Mouse (Mus musculus): ENCODE measurements around the gene Dapk2. TPM values are rescaled to one million over a fixed set of nuclear protein-coding genes. Genes with fewer than 3 reads are reported as not detected.

The Dapk2 gene
- polyA plus RNA-seq, 1 experiment from 2014 or later = 2.6 TPM

GRCm38 (mm10) chr9:66290727-66291126 lies 132.7 kb downstream of the Dapk2 start:
- H3K4me3 ChIP-seq = no peak overlapping the region
- no peak for ATAC-seq (ENCODE audit: low FRiP score, low read depth)
- no peaks in the 10 kb centered on the region for H3K36me3 ChIP-seq
- H3K27ac ChIP-seq = no peak overlapping the region
- H3K4me2 ChIP-seq (replicated peaks) = no peak overlapping the region
- peaks cover 6% of the 10 kb centered on the region; the same call in 1 of the 2 replicates for H3K4me1 ChIP-seq
- no peaks in the 10 kb centered on the region for H3K27me3 ChIP-seq (replicated peaks)
- no peaks in the 10 kb centered on the region for H3K9me3 ChIP-seq
- no peak overlapping the region for H3K9ac ChIP-seq
- 93% methylated on average over 2 of the region's 2 CpGs for WGBS

GRCm38 (mm10) chr9:66293319-66293718 lies 135.3 kb downstream of the Dapk2 start:
- Histone ChIP-seq H3K36me3 (no peaks in the 10 kb centered on the region), H3K4me3 (no peak overlapping the region), H3K4me1 (peaks cover 6% of the 10 kb centered on the region; the same call in 1 of the 2 replicates), H3K9ac (no peak overlapping the region), H3K27ac (no peak overlapping the region), H3K27me3 (replicated peaks) (no peaks in the 10 kb centered on the region), H3K9me3 (no peaks in the 10 kb centered on the region), H3K4me2 (replicated peaks) (no peak overlapping the region)
- no peak for ATAC-seq (ENCODE audit: low FRiP score, low read depth)
- WGBS = 91% methylated on average over 2 of the region's 2 CpGs

GRCm38 (mm10) chr9:66294227-66294626 lies 136.2 kb downstream of the Dapk2 start:
- Histone ChIP-seq H3K4me3 (no peak overlapping the region), H3K4me1 (peaks cover 6% of the 10 kb centered on the region; the same call in 1 of the 2 replicates), H3K9me3 (no peaks in the 10 kb centered on the region), H3K36me3 (no peaks in the 10 kb centered on the region), H3K9ac (no peak overlapping the region), H3K4me2 (replicated peaks) (no peak overlapping the region), H3K27me3 (replicated peaks) (no peaks in the 10 kb centered on the region), H3K27ac (no peak overlapping the region)
- WGBS = 92% methylated on average over 1 of the region's 1 CpGs
- no peak for ATAC-seq (ENCODE audit: low FRiP score, low read depth)

GRCm38 (mm10) chr9:66294980-66295410 lies 137.0 kb downstream of the Dapk2 start:
- Histone ChIP-seq H3K27ac (no peak overlapping the region), H3K4me1 (peaks cover 6% of the 10 kb centered on the region; the same call in 1 of the 2 replicates), H3K9ac (no peak overlapping the region), H3K4me2 (replicated peaks) (0 out of 2 replicates have a peak overlapping the region, but pooled peaks have one; percentile 16), H3K9me3 (no peaks in the 10 kb centered on the region), H3K36me3 (no peaks in the 10 kb centered on the region), H3K4me3 (no peak overlapping the region), H3K27me3 (replicated peaks) (no peaks in the 10 kb centered on the region)
- WGBS = 9% methylated on average over 3 of the region's 3 CpGs
- no peak for ATAC-seq (ENCODE audit: low FRiP score, low read depth)

- Histone ChIP-seq H3K9ac (no peak overlapping the region), H3K9me3 (no peaks in the 10 kb centered on the region), H3K4me3 (no peak overlapping the region), H3K4me1 (peaks cover 6% of the 10 kb centered on the region; the same call in 1 of the 2 replicates), H3K27ac (no peak overlapping the region), H3K36me3 (no peaks in the 10 kb centered on the region), H3K4me2 (replicated peaks) (no peak overlapping the region), H3K27me3 (replicated peaks) (no peaks in the 10 kb centered on the region)
- ATAC-seq (ENCODE audit: low FRiP score, low read depth) = no peak
- WGBS = 69% methylated on average over 6 of the region's 6 CpGs
Measured at GRCm38 (mm10) chr9:66295577-66296120, 137.6 kb downstream of the Dapk2 start.

- no peaks in the 10 kb centered on the region for H3K27me3 ChIP-seq (replicated peaks)
- no peaks in the 10 kb centered on the region for H3K36me3 ChIP-seq
- no peak overlapping the region for H3K4me3 ChIP-seq
- peaks cover 6% of the 10 kb centered on the region; the same call in 1 of the 2 replicates for H3K4me1 ChIP-seq
- WGBS = 84% methylated on average over 4 of the region's 4 CpGs
- H3K9ac ChIP-seq = no peak overlapping the region
- H3K9me3 ChIP-seq = no peaks in the 10 kb centered on the region
- H3K4me2 ChIP-seq (replicated peaks) = no peak overlapping the region
- H3K27ac ChIP-seq = no peak overlapping the region
- no peak for ATAC-seq (ENCODE audit: low FRiP score, low read depth)
Measured at GRCm38 (mm10) chr9:66298783-66299182, 140.8 kb downstream of the Dapk2 start.

GRCm38 (mm10) chr9:66300448-66301027 lies 142.5 kb downstream of the Dapk2 start:
- no peaks in the 10 kb centered on the region for H3K27me3 ChIP-seq (replicated peaks)
- H3K27ac ChIP-seq = no peak overlapping the region
- no peak overlapping the region for H3K4me3 ChIP-seq
- H3K4me1 ChIP-seq = peaks cover 6% of the 10 kb centered on the region; the same call in 1 of the 2 replicates
- WGBS = 87% methylated on average over 2 of the region's 2 CpGs
- no peaks in the 10 kb centered on the region for H3K36me3 ChIP-seq
- H3K9ac ChIP-seq = no peak overlapping the region
- ATAC-seq (ENCODE audit: low FRiP score, low read depth) = no peak
- H3K4me2 ChIP-seq (replicated peaks) = no peak overlapping the region
- no peaks in the 10 kb centered on the region for H3K9me3 ChIP-seq

GRCm38 (mm10) chr9:66304320-66305090 lies 146.5 kb downstream of the Dapk2 start:
- ATAC-seq (ENCODE audit: low FRiP score, low read depth) = no peak
- no peaks in the 10 kb centered on the region for H3K9me3 ChIP-seq
- no peak overlapping the region for H3K4me3 ChIP-seq
- WGBS = 88% methylated on average over 3 of the region's 3 CpGs
- no peak overlapping the region for H3K4me2 ChIP-seq (replicated peaks)
- no peak overlapping the region for H3K27ac ChIP-seq
- no peaks in the 10 kb centered on the region for H3K27me3 ChIP-seq (replicated peaks)
- H3K36me3 ChIP-seq = no peaks in the 10 kb centered on the region
- H3K9ac ChIP-seq = no peak overlapping the region; the same call in 1 of the 2 replicates
- H3K4me1 ChIP-seq = peaks cover 9% of the 10 kb centered on the region; the same call in 1 of the 2 replicates

GRCm38 (mm10) chr9:66305121-66306112 lies 147.4 kb downstream of the Dapk2 start:
- Histone ChIP-seq H3K4me3 (no peak overlapping the region), H3K4me2 (replicated peaks) (peak overlapping the region; percentile 43), H3K9me3 (no peaks in the 10 kb centered on the region), H3K27ac (0 out of 2 replicates have a peak overlapping the region, but pooled peaks have one; percentile 8), H3K4me1 (peaks cover 9% of the 10 kb centered on the region; the same call in 1 of the 2 replicates), H3K36me3 (no peaks in the 10 kb centered on the region), H3K9ac (no peak overlapping the region), H3K27me3 (replicated peaks) (no peaks in the 10 kb centered on the region)
- 52% methylated on average over 25 of the region's 25 CpGs for WGBS
- ATAC-seq (ENCODE audit: low FRiP score, low read depth) = no peak

GRCm38 (mm10) chr9:66306414-66306813 lies 148.4 kb downstream of the Dapk2 start:
- no peak overlapping the region for H3K4me3 ChIP-seq
- H3K36me3 ChIP-seq = no peaks in the 10 kb centered on the region
- H3K4me2 ChIP-seq (replicated peaks) = no peak overlapping the region
- H3K27ac ChIP-seq = no peak overlapping the region
- no peak overlapping the region for H3K9ac ChIP-seq
- 74% methylated on average over 3 of the region's 3 CpGs for WGBS
- H3K4me1 ChIP-seq = peaks cover 9% of the 10 kb centered on the region; the same call in 1 of the 2 replicates
- no peaks in the 10 kb centered on the region for H3K9me3 ChIP-seq
- no peak for ATAC-seq (ENCODE audit: low FRiP score, low read depth)
- no peaks in the 10 kb centered on the region for H3K27me3 ChIP-seq (replicated peaks)

GRCm38 (mm10) chr9:66307341-66307740 lies 149.3 kb downstream of the Dapk2 start:
- Histone ChIP-seq H3K27me3 (replicated peaks) (no peaks in the 10 kb centered on the region), H3K36me3 (no peaks in the 10 kb centered on the region), H3K9ac (no peak overlapping the region), H3K4me1 (peaks cover 9% of the 10 kb centered on the region; the same call in 1 of the 2 replicates), H3K9me3 (no peaks in the 10 kb centered on the region), H3K4me3 (no peak overlapping the region), H3K27ac (no peak overlapping the region), H3K4me2 (replicated peaks) (no peak overlapping the region)
- 51% methylated on average over 2 of the region's 2 CpGs for WGBS
- ATAC-seq (ENCODE audit: low FRiP score, low read depth) = no peak
